Mouse (Mus musculus) brain, adult 2 months (tissue): ENCODE measurements at regions not wholly inside any gene's neighbourhood (a gene's known extent, or its start where the extent isn't known, plus 50 kb on each side); places are given as distances from the start of the nearest gene placed in this dataset.
A peak's percentile ranks its signal among the peaks of the same experiment; 100 is the strongest.

ENCODE experiments used
- DNase-seq: peaks from one replicate; pipeline ENCODE4 v3.0.0; 2011; ENCODE audit warnings: low read depth, low spot score

DNA sequence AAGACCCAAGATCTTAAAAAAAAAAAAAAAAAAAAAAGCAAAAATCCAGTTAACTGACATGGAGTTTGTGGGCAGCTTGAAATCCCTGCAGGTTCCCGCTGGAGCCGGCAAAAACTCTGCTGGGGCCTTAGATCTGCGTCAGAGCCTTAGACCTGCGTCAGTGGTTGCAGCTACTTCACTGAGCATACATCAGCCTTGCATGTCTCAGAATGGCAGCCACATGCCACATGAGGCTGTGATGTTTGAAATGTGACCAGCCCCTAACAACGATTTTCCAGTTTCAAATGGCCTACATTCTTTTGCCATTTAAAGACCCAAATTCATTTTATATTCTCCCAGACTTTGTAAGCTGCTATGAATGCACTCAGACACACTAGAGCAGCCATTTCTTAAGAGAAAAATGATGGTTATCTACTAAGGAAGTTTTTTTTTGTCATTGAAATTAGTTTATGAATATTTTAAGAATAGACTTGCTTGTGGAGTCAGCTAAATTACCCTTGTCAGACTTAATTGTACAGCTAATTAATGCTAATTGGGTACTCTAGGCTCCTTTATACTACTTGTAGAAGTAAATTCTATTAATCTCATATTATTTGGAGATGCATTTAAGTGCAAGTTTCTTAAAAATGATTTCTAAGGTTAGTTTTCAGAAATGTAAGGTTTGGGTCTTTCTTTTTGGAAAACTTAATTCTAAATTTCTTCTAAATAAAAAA, 70.8 kb downstream of the Toporsl start:
- no peak for DNase-seq

DNA sequence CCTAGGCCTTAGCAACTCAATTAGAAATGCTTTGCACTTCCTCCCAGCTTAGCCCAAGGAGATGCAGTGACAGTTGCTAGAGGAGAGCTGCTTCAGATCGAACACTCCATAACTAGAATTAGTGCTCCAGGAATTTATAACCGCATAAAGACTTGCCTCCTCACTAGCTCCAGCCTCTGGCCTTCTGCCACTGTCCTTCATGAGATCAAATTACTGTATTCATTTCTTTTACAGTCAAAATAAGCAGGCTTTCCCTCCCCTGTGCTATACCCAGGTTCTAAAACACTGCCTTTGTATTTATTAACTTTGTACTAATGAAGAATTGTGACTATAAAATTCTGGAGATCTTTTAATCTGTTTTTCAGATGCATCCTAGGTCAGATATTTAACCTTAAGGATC, 104.8 kb upstream of the Olfr275 start:
- no peak for DNase-seq

DNA sequence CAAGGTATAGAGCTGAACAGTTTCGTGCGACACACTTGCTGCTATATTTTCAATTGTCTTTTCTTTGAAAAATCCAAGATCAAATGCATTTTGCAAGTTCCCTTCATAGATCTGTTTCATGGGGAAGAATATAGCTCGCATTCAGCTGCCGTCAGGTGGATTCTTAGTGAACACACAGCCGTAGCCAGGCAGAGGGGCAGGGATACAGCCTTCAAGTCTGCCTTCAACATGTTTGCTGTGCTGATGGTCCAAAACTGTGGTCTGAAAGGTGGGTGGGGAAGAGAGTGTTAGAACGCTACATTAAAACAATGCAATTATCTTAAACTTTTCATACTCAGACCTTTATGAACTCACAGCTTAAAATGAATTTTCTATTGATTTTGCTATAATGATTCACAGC, 88.2 kb upstream of the Olfr275 start:
- no peak for DNase-seq

DNA sequence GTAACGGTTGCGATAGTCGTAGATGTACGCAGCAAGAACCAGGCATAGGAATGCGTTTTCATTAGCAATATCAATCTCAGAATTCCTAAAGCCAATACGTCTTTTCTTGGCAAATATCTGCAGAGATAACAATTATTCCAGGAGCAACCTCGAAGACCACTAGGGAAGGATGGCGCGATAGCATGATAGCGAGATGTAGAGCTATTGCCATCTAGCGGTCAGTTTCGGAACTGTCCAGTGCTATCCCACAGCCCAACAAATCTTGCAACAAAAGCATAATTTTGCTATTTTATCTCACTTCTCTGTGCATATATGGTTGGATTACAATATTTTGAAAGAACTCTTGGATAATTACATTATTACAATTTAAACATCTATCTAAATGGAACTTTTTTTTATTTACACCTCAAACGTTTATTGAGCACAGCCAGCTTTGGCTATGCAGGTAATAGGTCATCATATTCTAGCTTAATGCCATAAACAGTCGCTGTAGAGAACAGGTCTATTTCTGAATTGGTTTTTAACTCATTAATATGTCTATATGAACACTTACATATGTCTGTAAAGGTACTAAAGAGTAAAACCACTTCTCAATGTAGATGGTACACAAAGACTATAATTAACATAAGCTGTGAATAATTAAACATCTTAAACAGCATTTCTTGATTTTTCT, 87.6 kb upstream of the Olfr275 start:
- DNase-seq = peak; percentile 85

DNA sequence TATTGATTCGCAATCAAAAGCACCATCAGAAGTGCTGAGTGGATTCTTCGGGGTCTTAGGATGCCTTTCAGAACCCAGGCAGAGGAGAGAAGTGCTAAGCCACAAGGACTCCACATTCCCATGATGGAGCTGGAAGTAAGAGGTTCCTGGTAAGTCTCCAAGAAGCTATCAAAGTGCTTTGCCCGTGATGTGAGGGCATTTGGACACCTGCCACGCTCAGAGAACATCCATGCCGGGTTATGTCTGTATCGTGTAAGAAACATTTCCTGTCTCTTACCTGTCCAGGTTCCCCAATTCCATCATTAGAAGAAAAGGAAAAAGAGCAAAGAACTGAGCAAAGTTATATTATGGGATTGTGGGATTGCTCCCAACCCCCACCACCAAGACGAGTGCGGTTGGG, 81.3 kb upstream of the Olfr275 start:
- no peak for DNase-seq

DNA sequence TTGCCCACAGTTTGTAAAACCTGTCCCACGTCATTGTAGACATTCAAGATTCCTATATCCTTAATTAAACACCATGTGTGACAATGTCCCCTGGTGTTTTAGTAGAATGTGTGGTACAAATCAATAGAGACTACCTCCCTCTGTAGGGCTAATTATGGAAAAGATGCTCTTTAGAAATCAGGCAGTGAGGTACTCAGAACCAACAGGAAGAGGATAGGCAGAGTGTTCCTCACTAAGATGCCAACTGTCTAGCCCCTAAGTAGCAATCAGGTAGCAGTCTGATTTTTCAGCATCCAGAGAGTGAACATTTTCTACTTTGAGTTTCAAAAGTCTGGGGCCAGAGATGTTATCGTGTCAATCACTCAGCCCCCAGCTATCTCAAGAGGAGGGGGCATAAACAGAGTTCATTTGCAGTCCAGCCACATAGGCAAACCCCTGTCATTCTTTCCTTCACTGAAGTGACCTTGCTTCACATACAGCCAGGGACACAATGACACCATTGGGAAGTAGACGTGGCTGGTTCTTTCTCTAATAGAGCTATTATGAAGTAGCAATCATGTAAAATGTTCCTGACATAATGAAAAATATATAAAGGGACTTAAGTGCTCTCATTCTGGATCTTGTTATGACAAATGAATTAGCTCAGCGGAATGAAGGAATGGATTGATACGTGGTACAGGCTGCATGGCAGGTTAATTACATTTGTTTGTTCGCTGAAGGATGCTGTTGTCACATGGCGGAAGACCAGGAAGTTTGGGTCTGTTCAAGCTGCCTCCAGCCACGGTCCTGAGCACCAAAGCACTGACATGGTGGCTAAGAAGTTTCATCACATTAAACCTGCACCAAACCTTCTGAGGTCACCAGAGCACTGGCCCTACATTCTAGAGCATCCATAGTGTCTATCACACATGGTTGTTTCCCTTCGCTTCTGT, 74.6 kb upstream of the Olfr275 start:
- DNase-seq = no peak

DNA sequence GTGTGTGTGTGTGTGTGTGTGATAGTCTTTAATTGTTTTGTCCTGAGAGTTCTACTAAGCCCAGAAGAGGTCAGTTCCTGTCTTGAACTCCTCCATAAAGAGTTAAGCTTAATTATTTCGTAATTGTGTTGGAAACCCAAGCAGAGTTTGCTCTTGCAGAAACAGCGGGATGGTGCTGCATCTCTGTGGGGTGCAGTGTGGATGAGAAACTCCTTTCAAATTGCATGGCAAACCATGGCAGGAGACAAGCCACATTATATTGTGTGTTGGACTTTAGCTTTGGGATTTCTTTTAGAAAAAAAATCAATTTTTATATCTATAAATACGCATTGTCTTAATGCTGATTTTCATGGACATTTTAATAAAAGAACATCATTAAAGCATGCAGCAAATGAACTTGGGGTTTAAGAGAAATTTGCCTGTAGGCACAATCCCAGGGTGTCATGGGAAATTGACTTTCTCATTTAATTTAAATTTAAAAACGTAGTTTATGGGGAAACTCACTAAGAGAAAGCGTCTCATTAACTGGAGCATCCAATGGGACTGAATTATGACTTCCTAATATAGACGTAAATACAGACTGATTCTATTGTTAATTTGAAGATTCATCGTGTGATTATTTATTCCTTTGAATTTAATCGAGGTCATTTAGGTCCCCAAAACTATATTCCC, 61.4 kb upstream of the Olfr275 start:
- no peak for DNase-seq
